Mouse (Mus musculus) spleen, postnatal 36 days (tissue): Measurements from ENCODE around the gene Metap2.
"Not testable (repeated sequence)": the region's sequence is repeated elsewhere in the genome, so short reads cannot be mapped to it uniquely, and the experiment has no call there.

Experiments
- DNase-seq, 2 experiments: peaks; one replicate each; pipeline ENCODE4 v3.0.0; 2022; ENCODE audit warnings: low spot score in 2 of 2, mixed read lengths in 1 of 2

Metap2 gene

GRCm38 (mm10) chr10:93846706-93847105 lies 50.2 kb downstream of the Metap2 start:
- DNase-seq, result no peak

DNA sequence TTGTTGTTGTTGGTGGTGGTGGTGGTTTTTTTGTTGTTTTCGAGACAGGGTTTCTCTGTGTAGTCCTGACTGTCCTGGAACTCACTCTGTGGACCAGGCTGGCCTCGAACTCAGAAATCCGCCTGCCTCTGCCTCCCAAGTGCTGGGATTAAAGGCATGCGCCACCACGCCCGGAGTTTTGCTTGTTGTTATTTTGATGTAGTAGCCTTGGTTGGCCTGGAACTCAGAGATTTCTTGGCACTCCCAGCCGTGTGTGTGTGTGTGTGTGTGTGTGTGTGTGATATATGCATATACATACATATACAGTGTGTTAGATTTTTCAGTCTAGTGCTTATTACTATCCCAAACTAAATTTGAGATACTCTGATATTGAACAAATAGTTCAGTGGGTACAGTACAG lies 61.8 kb downstream of the Metap2 start:
- DNase-seq, result not testable (repeated sequence)

DNA sequence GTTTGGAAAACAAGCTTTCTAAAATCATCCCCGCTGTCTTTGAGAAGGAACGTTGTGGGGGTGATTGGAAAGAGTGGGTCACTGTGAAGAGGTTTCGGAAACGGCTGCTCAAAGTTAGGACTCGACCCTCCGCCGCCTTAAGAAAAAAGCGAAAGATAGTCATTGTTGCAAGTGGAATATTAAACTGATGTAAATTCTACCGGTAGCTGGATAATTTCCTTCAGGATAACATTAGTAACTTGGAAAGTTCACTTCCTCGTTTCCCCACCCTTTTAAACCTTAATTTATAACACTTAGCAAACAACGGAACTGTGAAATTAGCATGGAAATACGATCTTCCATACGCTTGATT lies 62.5 kb downstream of the Metap2 start:
- DNase-seq, result no peak

DNA sequence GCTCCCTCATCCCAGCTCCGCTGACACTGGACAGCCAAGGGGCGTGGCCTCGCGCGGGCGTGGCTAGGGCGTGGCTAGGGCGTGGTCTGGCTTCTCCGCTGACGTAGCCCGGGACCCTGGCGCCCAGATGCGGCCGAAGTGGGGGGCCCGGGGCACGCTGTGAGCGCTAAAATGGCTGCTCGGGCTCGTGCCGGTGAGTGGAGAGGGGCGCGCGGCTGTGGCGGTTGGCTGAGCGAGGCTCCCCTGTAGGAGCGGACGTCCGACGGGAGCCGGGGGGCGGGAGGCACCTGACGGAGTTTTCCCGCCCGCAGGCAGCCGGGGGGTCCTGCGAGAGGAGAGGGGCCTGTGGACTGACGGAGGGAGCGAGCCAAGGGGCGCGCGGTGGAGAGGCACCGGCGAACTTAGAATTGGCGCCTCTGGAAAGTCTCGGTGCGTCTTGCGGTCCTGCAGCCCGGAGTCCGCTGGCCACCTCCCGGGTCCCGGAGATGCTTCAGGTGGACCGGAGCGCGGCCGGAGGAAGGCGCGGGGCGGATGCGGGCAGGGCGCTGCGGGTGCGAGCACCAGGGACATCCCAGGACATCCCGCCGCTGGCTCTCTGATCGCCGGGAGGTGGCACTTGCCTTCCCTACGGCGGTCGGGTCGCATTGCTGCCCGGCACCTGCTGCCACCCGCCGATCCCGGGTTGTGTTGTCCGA lies 63.0 kb downstream of the Metap2 start:
- peak; percentile 49 to 52 for DNase-seq

DNA sequence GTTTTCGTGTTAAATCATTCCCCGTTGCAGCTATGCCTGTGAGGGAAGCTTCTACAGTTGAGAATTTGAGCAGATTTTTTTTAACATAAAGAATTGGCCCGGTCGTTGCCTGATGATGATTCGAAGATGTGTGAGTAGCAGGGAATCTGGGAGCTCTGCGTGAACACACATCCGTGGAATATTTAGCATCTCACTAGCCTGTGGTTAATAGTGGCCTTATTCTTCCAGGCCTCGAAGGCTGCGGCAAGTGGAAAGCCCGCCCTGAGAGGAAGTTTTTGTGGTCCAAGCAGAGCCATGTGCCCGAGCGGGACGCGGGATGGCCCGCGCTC lies 63.6 kb downstream of the Metap2 start:
- no peak for DNase-seq

GRCm38 (mm10) chr10:93832811-93833210 lies 64.1 kb downstream of the Metap2 start:
- DNase-seq, result no peak

DNA sequence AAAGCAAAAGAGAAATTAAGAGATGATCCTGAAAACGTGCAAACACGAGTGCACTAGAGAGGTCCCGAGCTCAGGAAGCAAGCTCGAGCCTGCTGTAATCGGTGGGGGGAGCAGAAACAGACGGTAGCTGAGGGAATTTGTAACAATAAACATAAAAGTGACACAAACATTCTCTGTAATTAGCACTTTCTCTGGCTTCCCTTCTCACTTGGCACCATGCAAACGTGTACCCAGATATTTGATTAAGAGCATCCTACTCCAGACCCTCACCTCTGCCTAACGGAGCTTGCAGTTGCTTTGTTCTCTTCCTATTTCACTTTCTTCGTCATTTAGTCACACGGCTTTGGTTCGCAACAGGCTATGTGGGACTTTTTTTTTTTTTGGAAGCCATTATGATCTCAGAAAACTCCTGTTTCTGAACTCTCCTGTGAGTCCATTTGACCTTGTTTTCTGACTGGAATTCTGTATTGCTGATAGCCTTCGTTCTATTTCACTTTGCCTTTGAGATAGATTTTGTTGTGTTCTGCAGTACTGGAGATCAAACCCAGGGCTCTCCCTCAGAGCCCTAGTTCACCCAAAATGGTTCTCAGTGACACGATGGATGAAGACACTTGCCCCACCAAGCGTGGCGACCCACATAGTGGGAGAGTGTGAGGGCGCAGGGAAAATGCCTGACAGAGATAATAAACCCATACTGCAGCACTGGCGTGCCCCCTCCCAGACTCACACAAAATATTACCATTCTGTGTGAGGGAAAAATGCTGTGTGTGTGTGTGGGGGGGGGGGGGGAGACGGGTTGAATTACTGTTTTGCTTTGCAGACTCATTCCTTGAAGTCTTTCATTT lies 64.9 kb downstream of the Metap2 start:
- no peak for DNase-seq

DNA sequence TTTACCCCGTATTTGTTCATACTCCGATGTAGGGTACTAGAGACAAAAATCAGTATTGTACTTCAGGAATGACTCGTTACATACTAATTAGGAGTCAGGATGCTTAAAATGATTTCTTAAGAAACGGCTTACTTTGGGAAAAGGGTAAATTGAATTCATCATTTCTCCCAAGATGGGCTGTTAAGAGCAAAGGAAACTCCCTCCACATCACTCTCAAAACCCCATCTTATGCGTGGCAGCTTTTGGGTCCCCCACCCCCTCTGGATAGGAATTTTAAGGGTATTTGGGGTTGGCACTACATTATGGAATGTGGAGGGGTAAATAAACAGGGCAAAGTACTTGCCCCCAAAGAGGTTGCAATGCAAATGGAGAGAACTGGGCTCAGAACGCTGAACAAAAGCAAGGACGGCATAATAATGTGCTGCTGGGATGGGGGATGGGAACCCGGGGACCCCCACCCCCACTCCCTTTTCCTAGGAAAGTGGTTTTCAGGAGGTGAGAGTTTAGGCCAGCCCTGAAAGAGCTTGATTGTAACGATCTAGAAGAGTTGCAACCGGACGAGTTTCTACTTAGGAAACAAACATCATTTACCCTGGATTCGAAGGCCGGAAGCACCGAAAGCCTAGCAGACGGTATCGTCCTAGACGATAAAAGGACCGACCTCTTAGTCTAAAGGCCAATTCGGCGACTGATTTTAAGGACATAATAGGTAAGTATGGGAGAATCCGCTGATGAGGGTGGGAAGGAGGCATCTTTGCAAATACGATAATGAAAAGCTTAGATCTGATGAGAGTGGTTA lies 65.8 kb downstream of the Metap2 start, which contains the start of gene Usp44:
TSS of gene Usp44 (plus strand) at position 625 of the 799 bp plus-strand sequence.
- no peak for DNase-seq

DNA sequence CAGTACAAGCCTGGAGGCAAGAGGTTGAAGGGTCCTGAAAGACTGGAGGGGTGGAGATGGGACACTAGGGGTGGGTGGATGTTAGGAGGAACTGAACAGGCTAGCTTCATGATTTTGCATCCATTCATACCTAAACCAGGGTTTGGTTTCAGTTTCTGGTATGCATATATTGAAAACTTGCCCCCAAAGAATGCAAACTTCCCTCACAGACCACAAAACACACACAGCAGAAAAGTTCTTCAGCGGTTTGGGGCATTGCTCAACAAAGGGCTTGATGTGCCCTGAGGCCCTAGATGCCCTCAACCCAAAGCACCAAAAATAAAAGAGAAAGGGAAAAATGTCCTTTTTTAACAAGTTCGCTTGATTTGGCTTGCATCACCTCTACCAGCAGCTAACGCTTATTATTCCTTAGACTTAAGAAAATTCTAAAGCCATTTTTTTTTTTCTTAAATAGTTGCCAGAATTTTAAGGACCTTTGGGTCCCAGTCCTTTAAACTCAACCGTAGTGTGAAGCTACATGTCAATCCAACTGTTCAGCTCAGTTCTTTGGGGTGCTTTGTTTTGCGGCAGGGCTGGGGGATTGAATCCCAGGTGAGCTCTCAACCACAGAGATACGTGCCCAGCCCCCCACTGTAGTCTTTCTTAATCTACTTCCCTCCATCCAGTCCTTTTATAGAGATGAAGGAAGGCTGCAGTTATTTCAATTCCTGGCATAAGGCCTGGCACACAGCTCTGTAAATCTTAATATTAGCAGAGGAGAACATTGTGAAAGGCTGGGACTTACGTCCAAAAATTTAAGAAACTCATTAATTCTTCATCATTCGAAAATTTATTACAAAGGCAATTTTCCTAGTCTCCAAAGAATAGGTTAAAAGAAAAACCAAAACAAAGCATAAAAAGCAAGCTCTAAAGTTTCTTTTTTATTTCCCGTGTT lies 66.7 kb downstream of the Metap2 start:
- no peak for DNase-seq

DNA sequence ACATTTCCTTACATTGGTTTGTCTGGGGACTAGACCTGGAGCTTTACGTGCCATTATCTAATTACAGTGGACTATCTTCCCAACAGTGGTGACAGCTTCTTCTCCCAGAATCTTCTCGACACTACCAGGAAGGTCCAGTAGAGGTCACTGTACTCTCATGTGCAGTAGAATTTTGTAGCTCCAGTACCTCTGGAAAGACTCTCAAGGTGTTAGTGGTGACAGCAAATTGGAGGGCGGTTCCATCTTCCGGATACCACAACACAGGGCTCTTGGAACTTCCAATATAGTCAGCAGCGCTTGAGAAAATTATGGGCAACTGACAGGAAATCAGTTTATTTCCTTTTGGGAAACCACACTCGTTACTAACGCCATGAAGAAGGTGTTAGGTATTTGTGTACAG lies 78.2 kb downstream of the Metap2 start:
- peak; percentile 42 to 52 for DNase-seq

DNA sequence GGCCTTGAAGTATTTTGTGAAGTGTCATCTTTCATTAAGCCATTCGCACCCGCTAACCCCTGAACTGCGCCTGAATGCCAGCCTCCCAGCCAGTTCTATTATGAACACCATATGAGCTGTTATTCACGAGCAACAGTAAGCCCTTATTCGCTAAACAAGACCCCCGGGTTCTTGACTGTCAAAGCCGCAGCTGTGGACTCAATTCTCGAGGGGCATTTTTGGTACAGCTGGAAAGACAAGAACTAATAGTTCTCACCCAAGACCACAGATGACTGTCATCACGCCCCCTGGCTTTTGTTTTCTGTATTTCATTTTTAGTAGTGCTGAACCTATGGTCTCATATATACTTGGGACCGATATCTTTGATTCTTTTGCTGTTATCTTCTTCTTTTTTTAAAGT lies 83.1 kb downstream of the Metap2 start:
- DNase-seq, result no peak

DNA sequence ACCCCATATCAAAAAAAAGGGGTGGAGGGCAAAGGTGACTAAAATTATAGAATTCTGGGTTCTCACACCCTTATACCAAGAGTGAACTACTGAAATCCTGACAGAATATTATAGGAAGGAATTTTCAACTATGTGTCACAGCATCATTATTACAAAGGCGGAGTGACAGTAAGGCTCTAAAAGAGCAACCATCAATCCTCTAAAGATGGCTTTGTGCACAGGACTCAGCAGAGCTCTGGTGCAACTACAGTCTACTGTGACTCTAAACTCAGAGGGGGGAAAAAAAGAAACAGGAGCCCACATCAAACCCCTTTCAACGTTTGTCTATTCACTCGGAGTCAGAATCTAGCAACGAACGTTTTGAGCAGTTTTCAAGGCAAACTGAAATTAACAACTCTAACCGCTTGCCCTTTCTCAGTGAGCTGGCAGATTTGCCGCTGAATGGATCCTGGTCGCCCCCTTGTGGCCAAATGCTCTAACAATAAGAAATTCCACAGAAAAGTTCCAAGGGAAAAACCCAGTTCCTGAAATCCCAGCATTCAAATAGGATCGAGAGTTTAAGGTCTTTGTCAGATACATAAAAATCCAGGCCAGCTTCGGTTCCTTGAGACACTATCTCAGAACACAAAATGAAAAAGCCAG lies 84.0 kb downstream of the Metap2 start:
- peak in 1 of 2 experiments; percentile 31 for DNase-seq

DNA sequence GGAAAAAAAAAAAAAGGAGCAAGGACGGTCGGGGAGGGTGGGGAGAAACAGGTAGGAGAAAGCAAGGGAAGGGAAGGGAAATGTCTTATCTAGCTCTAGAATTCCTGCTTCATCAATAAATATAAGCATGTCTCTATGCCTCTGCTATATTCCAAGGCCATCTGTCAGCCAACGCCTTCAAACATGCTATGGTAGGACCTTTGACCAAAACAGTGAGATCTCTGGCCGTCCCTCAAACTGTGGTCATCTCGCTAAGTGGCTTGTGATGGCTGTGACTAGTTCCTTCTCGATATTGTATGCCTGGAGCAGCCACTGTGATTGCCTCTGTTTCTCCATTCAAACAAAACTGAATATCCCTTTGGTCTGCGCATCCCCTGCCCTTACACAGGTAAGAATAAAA lies 84.8 kb downstream of the Metap2 start:
- no peak for DNase-seq

DNA sequence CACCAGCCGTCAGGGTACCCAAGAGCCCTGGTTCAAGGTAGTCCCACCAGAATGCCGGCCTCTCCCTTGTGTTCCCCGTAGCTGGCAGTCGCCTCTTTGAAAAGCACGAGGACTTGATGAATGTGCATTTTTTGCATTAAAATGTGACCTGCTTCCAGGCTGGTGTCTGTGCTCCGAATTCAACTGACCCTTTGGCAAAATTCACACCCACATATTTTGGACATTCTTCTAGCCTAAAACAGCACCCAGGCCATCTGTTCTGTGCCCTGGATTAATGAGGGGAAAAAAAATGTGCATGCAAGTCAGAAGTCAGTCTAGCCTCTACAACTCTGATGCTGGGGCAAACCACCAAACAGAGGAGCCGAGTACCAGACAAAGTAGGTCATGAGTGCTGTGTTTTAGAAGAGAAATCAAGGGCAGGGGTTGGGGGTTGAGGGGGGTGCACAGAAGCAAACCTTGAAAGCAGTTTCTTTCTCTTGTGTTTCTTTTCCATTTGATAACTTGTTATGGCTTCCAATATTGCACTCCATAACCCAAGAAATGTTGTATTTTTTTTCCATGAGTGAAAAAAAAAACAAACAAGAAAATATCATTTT lies 86.2 kb downstream of the Metap2 start:
- DNase-seq, result no peak

DNA sequence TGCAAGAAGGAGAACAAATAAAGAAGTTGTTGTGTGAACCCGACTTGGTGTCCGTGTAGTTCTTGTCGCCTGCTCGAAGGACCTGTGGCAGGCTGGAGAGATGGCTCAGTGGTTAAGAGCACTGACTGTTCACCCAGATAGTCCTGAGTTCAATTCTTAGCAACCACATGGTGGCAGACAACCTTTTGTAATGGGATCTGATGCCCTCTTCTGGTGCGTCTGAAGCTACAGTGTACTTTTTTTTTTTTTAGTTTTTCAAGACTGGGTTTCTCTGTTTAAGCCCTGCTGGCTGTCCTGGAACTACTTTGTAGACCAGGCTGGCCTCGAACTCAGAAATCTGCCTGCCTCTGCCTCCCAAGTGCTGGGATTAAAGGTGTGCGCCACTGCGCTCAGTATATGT lies 87.5 kb downstream of the Metap2 start:
- DNase-seq, result not testable (repeated sequence)
